Mouse (Mus musculus) hematopoietic stem cell, adult 5-6 weeks (primary cell): ENCODE results near the gene Hfm1. TPM values are rescaled to one million over a fixed set of nuclear protein-coding genes. Genes with fewer than 3 reads are reported as not detected.
A peak's percentile ranks its signal among the peaks of the same experiment; 100 is the strongest.

ENCODE experiments used
- ATAC-seq, 2 experiments: fragments of 125-278 bp in 1 of 2; replicated peaks in 1 of 2; 2 replicates each; pipeline ENCODE4 v1.8.0; 2016 to 2017; ENCODE audit warnings: inconsistent platforms in 2 of 2, mild to moderate bottlenecking in 2 of 2, moderate number of reproducible peaks in 2 of 2, low read depth in 1 of 2, moderate TSS enrichment in 1 of 2; ENCODE audit not compliant: low FRiP score in 2 of 2, poor library complexity in 2 of 2, severe bottlenecking in 2 of 2, insufficient read depth in 1 of 2, low TSS enrichment in 1 of 2
- total RNA-seq: library from RNA; stranded (forward); fragments of 172-1452, 232-1000 nt; gene quantifications from 2 replicates; pipeline ENCODE4 v1.2.3, GENCODE M21; 2017

Hfm1 gene
- total RNA-seq, 1 experiment from 2014 or later = 1.1 TPM

DNA sequence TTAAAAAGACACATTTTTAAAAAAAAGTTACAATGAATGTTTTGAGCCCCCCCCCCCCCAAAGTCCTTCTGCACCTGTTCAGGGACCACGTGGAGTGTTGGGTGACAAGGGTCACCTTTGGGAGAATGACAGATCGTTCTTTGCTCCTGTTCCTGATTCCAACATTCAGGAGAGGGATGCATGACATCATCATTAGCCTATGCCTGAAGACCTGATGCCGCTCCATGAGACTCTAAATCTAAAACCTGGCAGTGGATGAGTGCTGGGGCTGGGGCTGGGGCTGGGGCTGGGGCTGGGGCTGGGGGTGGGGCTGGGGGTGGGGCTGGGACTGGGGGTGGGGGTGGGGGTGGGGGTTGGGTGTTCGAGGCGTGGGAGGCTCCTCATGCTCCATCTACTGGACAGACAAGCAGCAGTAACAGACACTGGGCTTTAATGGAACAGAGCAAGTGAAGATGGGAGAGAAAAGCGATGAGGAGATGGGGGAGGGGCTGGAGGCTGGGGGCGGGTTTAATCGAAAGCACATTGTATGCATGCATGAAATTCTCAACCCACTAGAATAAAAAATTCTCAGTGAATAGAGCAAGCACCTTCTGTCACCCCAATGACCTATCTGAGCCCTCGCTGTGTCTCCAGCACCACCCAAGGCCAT lies 124.8 kb downstream of the Hfm1 start:
- no peak for ATAC-seq

DNA sequence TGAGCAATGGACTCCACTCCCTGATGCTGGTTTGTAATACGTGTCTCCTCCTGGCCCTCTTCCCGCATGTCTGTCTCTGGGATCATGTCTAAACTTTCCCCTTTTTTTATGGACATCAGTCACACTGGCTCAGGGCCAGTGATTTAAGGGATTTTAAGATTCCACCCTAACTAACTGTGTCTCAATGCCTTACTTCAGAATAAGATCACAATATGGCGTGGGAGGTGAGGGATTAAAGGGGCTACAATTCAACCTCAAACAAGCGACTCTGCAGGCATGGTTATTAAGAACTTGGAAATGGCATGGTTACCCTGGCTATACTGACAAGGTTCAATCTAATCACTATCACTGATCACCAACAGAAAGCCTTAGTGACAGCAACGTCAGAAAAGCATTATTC lies 128.2 kb downstream of the Hfm1 start:
- ATAC-seq = no peak

- peak; percentile 72 to 90; a peak in 3 of 4 replicates for ATAC-seq
These were observed 134.9 kb downstream of the Hfm1 start for GRCm38 (mm10) chr5:106791241-106791572.

GRCm38 (mm10) chr5:106790496-106791240 lies 135.5 kb downstream of the Hfm1 start:
- ATAC-seq = no peak

Other genes with a start within 250 kb of the Hfm1 start
- gene Zfp644, start 229.0 kb downstream of the Hfm1 start, total RNA-seq = 140 and 141 TPM in 2 replicates
- 37.8 and 41.8 TPM in 2 replicates for gene Cdc7, start 38.0 kb upstream of the Hfm1 start, total RNA-seq